Mouse (Mus musculus) lung, postnatal 36 days (tissue): ENCODE results near the gene Gm17617.

Experiments used
- DNase-seq: peaks from one replicate; pipeline ENCODE4 v3.0.0; 2022; ENCODE audit warnings: mixed read lengths

Gene Gm17617

DNA sequence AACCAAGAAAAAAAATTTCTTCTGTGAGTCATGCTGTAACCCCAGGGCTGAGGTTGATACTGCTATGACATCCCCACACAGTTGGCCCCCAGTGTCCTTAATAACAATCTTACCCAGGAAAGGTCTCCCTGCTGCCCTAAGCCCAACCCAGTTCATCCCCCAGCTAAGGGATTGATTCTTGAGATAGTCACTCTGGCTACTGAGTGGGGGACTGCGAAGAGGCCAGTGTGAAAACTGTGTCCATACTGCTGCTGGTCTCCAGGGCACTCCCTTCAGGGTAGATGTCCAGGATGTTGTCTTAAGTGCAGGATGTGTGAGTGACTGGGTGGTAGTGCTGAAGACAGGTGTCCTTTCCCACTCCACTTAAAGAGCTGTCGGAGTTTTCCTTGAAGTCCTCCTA is at the start of gene Gm17617:
Gene Gm17617, minus strand, starts transcription at position 101 of the 400 bp plus-strand sequence.
- DNase-seq = no peak

DNA sequence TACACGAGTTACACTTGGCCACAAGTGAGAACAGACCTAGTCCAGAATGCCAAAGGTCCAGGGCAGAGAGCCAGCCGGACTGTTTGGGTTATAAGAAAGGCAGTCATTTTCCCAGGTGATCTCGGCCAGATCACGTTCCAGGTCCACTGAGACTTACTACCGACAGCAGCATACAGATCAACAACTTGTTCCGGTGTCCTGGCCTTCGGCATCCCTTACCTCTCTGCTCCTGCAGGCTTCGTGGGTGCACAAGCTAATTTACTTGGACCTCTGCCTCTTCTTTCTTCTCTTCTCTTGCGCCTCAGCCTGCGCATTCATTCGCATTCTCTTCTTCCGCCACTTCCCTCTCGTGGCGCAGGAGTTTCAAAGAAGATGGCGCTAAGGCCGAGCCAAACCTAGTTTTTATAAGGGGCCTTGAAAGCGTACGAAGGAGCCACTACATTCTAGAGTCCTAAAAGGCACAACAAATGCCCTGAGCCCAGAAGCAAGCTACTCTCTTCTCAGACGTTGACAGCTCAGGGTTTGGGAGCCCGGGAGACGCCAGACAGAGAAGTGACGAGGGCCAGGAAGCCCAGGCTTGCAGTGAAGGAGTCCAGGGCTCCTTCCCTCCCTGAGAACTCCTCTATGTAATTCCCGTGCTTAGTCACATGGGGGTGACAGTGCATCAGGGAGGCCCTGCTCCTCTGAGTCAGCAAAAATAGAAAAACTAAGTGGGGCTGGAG is 49.0 kb upstream of the Gm17617 start:
- DNase-seq = peak; percentile 87

DNA sequence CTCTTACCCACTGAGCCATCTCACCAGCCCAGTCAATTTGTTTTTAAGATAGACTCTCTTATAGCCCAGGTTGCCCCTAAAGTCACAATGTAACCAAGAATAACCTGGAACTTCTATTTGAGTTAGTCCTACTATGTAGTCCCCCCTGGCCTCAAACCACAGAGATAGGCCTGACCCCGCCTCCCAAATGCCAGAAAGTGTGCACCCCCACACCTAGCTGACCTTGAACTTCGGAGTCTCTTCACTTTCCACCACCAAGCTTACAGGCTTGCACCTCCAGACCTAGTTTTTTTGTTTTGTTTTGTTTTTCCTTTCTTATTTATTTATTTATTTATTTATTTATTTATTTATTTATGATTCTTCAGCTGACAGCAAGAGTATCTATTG is 48.4 kb upstream of the Gm17617 start:
- no peak for DNase-seq

DNA sequence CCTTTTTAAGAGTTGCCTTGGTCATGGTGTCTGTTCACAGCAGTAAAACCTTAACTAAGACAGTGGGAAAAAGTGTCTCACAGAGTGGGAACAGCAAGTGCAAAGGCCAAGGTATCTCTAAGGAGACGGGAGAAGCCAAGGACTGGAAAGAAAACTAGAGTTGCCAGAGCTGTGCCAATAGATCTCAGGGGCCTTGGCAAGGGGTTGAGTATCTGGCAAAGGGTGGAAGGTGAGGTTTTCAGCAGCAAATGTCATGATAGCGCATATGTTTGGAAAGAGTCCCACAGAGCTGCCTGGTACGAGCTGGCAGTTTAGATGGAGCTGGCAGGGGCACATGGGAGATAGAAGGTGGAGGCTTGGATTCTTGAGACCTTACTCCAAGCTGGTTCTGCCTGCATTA is 46.2 kb upstream of the Gm17617 start:
- DNase-seq = no peak

DNA sequence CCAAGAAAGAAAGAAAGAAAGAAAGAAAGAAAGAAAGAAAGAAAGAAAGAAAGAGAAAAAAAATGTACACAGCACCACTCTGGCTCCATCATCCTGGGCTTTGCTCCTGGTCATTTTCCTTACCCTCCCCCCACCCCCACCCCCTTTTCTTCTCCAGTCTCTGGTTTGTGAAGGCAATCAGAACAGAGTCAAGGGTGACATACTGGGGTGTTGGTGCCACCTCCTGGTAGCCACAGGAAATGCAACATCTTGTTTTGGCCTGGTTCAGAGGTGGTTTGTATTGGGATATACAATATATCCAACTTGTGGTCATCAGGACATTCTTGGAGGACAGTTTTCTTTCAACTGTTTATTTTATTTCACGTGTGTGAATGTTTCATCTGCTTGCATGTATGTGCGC is 45.2 kb upstream of the Gm17617 start:
- DNase-seq = peak; percentile 85

DNA sequence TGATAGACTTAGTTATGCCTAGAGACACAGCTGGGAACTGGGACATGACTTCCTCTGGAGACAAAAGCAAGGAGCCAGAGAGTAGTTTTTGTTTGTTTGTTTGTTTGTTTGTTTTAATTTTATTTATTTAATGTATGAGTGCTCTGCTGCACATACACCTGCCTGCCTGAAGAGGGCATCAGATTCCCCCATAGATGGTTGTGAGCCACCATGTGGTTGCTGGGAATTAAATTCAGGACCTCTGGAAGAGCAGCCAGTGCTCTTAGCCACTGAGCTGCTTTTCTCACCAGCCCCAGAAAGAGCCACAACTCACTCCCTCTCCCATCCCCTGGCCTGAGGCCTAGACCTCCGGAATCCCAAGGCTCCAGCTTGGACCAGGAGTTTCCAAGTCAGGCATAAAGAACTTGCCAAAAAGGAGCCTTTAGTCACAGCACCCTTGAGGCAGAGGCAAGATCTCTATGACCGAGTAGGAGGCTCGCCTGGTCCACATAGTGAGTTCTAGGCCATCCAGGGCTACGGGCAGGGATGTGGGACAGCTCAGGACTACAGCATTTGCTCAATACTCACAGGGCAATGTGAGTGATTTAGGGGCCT is 44.7 kb upstream of the Gm17617 start:
- DNase-seq = no peak

DNA sequence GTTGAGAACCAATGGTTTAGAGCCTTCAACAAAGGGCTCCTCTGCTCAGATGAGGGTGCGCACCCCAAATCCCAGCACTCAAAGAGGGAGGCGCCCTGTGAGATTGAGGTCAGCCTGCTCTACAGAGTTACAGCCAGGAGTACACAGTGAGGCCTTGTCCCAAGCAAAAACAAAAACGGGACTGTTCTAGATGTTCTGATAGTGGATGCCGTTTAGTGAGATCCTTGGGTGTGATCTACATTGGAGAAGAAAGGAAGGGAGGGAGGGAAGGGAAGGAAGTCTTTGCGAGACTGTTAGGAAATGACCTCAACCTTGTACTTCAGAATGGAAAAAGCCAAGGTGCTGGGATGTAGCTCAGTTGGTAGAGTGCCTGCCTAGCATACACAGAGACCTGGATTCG is 42.9 kb upstream of the Gm17617 start:
- DNase-seq = peak; percentile 49

DNA sequence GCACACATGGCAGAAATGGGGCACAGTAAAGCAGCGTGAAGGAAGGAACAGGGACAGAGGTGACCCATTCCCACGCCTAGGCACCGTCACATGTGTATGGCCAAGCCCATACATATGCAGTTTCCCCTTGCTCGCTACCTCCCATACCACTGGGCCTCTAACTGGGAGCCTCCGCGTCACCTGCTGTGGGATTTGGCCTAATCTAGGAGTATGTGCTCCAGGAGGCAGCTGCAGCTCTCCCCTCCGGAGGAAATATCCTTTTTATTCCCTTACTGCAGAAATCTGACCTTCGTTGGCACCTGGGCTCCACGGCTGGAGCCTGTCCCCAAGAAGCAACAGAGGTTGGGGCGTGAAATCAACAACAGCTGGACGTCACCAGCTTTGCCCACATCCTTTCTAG is 41.0 kb upstream of the Gm17617 start:
- no peak for DNase-seq

DNA sequence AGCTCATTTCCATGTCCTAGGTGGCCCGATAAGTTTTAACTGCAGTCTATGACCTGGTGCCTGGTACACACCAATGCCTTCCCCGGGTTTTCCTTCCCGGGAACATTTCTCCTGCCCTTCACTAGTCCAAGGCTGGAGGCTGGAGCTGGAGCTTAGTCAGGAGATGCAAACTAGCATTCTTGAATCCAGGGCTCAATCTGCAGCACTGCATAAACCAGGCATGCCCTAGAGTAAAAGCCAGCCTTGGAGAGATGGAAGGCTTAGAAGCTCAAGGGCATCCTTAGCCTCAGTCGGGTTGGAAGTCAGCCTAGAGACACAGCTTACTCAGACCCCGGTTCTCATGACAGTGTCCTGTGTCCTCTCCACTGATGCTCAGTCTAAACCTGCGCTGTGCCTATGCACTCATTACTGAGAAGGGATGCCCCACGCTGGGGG is 39.0 kb upstream of the Gm17617 start:
- DNase-seq = no peak

DNA sequence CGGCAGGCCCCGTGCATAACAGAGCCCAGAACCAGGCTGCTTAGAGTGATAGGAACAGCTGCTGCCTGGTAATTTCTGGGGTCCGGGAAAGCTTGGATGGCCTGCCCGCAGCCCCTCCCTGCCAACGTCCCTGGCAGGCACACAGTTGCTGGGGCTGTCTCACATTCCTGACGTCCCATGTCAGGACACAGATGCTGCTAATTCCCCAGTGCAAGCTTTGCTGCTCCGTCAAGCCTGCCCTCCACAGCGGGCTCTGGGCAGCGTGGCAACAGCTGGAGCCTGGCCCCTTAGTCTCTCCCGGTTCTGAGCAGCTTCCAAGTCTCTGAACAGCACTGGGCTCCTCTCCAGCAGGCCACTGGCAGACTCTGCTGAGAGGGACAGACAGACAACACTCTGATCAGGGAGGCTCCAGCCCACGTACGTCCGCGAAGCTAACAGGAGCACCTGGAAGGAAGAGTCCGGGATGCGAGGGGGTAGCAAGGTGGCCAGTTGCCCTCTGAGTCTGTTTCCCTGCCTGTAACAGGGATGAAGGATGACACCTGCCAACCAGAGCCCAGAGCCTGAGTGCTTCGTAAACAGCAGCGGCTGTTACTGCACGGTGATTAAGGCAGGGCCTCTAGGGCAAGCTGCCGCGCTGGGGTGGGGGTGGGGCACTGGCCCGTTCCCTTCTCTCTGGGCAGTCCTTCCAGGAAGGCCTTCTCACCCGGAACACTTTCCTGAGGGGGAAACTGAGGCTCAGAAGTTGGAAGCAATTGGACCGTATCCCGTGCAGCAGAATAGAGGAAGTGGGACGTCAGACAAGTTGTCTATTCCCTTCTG is 38.4 kb upstream of the Gm17617 start:
- DNase-seq = peak; percentile 65

DNA sequence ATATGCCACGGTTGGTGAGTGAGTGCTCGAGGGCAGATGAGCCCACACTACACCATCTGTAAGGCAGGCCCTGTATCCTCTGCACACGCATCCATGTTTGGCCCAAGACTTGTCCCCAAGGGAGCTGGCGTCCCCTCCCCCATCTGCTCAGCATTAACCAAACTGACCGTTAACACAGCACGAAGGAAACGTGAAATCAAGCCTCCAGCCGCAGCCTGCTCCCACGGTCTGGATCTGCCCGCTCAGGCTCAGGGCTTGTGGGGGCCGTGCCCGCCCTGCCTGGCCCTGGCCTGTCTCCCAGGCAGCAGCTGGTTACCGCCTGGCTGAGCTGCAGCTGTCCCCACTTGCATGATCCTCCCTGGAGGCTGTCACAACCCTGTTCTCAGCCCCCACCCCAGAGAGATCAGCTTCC is 35.6 kb upstream of the Gm17617 start:
- DNase-seq = peak; percentile 67

DNA sequence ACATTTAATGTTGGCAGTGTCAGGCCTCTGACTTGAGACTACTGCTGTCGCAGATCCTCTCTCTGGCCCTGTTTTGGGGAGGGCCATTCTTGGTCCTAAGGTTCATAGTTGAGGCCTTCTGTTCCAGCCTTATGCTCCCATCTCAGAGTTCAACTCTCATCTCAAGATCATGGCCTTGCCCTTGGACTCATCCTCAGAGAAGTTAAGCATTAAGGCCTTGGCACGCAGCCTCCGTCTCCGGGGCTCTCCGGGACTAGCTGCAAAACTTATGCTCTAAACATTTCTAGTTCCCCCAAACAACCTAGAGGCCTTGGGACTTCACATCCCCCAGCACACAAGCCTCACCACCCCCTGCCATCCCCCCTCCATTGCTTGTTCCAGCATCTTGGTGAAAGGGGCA is 34.9 kb upstream of the Gm17617 start:
- DNase-seq = no peak

DNA sequence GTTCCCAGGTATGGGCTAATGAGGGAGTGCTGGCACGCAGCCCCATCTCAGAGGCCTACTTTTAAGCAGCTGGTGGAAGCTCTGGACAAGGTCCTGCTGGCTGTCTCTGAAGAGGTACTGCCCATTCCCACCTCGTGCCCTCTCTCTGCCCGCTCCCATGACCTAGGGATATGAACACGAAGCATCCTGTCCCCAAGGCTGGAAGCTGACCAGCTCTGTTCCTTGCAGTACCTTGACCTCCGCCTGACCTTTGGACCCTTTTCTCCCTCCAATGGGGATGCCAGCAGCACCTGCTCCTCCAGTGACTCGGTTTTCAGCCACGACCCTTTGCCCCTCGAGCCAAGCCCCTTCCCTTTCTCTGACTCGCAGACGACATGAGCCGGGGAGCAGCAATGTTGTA is 34.5 kb upstream of the Gm17617 start:
- no peak for DNase-seq

DNA sequence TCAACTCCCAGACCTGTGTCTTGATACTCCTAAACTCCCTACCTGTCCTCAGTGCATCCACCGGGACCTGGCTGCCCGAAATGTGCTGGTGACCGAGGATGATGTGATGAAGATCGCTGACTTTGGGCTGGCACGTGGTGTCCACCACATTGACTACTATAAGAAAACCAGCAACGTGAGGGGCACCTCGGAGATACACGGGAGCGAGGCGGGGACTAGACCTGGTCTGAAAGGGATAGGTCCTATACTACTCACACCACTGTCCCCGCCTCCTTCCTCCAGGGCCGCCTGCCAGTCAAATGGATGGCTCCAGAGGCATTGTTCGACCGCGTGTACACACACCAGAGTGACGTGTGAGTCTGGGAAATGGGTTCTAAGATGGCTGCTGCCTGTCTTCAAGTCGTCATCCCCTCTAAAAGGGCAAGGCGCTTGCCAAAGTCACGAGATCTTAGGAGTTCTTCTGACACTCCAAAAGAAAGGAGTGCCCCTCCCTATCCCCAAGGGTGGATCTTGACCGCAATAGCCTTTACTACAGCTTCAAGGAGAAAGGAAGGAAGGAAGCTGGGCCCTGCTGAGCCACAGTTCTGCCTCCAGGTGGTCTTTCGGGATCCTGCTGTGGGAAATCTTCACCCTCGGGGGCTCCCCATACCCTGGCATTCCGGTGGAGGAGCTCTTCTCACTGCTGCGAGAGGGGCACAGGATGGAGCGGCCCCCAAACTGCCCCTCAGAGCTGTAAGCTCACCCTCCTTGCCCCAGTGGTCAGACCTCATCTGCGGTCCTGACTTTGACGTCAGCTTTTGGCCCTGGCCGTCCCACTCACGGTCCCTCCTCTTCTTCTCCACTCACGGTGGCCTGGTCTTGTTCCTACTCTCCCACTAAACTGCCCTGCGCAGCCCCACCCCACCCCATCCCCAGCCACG is 33.7 kb upstream of the Gm17617 start:
- no peak for DNase-seq

DNA sequence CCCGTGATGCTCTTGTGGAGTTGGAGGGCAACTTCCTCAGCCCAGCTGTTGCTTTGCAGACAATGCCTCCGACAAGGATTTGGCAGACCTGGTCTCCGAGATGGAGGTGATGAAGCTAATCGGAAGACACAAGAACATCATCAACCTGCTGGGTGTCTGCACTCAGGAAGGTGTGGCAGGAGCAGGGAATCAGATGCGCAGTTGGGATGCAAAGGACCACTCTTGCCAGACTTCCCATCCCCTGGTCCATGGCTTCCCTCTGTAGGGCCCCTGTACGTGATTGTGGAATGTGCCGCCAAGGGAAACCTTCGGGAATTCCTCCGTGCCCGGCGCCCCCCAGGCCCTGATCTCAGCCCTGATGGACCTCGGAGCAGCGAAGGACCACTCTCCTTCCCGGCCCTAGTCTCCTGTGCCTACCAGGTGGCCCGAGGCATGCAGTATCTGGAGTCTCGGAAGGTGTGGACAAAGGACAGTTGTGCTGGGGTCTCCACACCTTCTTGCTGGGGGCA is 32.5 kb upstream of the Gm17617 start:
- DNase-seq = no peak

DNA sequence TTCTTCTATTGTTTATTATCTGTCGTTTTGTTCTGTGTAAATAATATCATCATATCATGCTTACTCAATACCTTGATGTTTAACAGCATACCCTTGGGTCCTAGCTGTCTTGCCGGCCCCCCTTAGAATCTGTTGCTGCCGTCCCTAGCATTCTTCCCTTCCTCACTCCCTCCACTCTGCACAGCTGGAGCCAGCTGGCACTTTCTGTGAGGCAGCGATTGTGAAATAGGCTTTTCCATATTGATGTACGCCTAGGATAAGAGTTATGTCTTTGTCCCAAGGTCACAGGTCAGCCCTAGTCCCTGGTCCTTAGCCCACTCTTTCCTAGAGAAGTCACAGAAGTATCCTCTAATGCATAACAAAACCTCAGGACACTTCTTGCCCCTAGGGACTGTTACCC is 30.2 kb upstream of the Gm17617 start:
- DNase-seq = peak; percentile 66

DNA sequence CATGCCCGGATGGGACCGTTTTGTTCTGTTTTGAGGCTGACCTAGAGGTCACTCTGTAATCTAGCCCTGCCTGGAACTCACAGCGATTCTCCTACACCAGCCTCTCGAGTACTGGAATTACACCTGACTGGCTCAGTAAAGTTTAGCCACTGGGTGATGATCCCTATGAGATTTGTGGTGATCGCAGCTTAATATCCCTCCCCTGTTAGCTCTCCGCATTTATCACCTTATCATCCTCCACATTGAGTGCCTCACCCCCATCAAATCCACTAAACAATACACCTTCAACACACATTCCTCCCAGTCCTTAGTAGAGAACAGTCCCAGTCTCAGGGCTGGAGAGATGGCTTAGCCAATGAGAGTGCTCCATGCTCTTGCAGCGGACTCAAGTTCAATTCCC is 29.0 kb upstream of the Gm17617 start:
- no peak for DNase-seq

DNA sequence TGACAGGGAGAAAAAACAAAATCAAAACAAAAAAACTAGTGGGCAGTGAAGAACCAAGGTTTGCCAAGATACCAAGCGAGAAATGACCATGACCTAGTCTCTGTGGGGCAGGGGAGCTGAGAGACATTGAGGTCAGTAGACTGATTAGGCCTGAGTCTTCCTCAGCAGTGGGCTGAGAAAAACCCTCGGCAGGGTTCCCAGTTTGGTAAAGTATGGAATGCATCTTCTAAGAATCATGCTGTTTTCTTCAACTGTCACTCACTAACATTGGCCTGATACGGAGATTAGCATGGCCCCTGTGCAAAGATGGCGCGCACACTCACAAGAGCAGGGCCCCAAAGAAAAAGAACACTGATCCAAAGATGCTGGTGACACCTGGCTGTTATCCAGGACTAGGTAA is 20.6 kb upstream of the Gm17617 start:
- DNase-seq = no peak

DNA sequence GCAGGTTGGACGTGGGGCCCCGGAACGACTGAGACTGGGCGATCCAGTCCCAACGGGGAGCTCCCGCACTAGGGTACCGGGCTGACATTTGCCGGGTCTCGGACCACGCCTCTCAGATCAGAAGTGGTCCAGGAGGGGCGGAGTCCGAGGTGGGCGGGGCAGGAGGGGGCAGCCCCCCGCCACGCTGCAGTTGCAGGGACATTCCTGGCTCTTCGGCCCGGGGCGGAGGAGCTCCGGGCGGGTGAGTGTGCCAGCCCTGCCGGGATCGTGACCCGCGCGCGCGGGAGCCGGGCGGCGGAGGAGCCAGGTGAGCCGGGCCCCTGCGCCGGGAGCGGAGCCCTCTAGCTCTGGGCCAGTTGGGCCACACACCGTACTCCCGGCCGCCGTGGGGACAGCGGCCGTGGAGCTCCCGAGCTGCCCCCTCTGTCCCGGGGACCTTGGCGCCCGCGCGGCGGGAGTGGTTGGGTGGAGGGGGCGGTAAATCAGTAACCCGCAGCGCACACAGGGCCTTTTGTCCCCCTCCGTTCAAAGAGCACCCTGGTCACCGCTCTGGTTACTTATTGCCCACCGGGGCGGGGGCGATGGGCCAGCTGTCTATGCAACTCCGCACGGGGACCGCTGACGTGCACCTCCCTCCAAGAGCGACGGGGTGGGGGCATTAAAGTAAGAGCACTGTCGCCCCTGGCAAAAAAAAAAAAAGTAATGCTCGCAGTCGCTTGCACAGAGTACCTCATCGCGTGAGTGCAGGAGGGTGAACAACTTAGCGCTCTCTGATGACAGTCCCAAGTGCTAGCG is 19.5 kb upstream of the Gm17617 start, which contains the start of gene Fgfr4:
Gene Fgfr4, plus strand, starts transcription at position 20 of the 795 bp plus-strand sequence.
- peak; percentile 59 for DNase-seq

DNA sequence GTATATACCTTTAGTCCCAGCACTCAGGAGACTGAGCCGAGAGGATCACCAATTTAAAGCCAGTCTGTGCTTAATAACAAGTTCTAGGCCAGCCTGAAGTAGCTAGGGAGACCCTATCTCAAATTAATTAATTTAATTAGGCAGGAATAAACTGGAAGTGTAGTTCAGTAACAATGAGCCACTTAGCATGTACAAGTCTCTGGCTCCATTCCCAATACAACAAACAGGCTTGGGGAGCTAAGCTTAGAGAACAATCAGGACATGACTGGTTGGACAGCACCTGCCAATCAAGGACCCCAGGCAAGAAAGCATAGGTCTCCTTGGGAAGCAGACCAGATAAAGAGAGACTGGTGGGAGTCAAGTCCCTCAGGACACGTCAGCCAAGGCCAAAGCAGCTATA is 6.9 kb upstream of the Gm17617 start:
- no peak for DNase-seq

DNA sequence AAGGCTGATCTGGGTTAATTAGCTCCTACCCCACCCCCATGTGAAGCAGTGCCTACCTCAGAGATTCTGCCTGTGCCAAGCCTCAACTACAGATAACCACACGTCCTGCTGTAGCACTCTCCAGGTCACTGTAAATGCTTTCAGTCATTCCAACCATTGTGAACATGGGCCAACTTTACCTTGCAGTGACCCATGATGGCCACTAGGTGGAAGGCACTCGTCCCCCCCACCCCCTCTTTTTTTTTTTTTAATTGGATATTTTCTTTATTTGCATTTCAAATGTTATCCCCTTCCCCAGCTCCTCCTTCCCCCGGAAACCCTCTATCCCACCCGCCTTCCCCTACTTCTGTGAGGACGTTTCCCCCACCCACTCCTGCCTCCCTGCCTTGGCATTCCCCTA is 2.0 kb upstream of the Gm17617 start:
- peak; percentile 27 for DNase-seq

DNA sequence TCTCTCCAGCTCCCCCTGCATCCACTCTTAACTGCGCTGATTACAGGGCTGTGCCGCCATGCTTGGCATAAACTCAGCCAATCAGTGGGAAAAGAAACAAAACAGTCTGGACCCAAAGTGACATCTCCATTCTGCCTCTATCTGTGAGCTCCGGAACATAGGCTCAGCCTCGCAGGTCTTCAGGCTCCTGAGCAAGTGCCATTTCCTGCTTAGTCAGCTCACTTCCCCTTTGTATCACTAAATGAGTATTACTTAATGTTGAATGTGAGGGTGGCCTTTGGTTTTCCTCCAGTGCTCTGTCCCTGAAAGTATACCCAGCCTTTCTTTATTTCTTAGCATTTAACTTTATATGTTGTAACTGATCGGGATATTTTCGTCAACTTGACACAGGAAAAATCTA is 8.4 kb downstream of the Gm17617 start:
- DNase-seq = peak; percentile 12
